Mouse (Mus musculus) olfactory bulb, adult 2 months (tissue): ENCODE results near the gene Lifr. TPM values are rescaled to one million over a fixed set of nuclear protein-coding genes. Genes with fewer than 3 reads are reported as not detected.

Experiments
- H3K27ac ChIP-seq: fragments of 200-500 bp; 2 replicates; pipeline ENCODE4 v1.5.1; 2012; ENCODE audit warnings: low read depth, low read length; ENCODE audit not compliant: insufficient read depth
- H3K4me1 ChIP-seq: fragments of 200-500 bp; 2 replicates; pipeline ENCODE4 v1.6.1; 2012; ENCODE audit warnings: low read length; ENCODE audit not compliant: control insufficient read depth, insufficient read depth
- H3K4me3 ChIP-seq: fragments of 200-500 bp; 2 replicates; pipeline ENCODE4 v1.5.1; 2012; ENCODE audit warnings: mild to moderate bottlenecking, low read depth, low read length, moderate library complexity; ENCODE audit not compliant: insufficient read depth
- CTCF ChIP-seq: fragments of 200-500 bp; IDR thresholded peaks from 2 replicates; pipeline ENCODE4 v1.5.1; 2012; ENCODE audit warnings: low read depth, mild to moderate bottlenecking, low read length, moderate library complexity; ENCODE audit not compliant: insufficient read depth
- POLR2A ChIP-seq: fragments of 200-500 bp; IDR thresholded peaks from 2 replicates; pipeline ENCODE4 v1.6.1; 2012; ENCODE audit warnings: mild to moderate bottlenecking, low read depth, low read length, moderate library complexity; ENCODE audit not compliant: insufficient read depth
- WGBS: fragments of 180-500 bp; shearing (Covaris S2); methylation state at CpG from one replicate; pipeline ENCODE4 v1.1.7; 2018; 5-methylcytosine and 5-hydroxymethylcytosine counted together
- polyA plus RNA-seq: library from polyadenylated mRNA; stranded (reverse); fragments of >200 nt; gene quantifications from 2 replicates; pipeline ENCODE4 v1.2.4, GENCODE M21; 2012; ENCODE audit warnings: low replicate concordance; ENCODE audit not compliant: missing spikeins, insufficient read depth, insufficient read length

The Lifr gene
- polyA plus RNA-seq, 1 experiment: not detected

GRCm38 (mm10) chr15:7180576-7180975 lies 90.2 kb downstream of the Lifr start:
- H3K4me1 ChIP-seq: peaks cover 3% of the 10 kb centered on the region; the same call in 1 of the 2 replicates
- no peak overlapping the region for H3K4me3 ChIP-seq
- TF ChIP-seq CTCF (no peak), POLR2A (no peak)
- H3K27ac ChIP-seq: no peak overlapping the region
- WGBS: 75% methylated on average over 6 of the region's 6 CpGs

DNA sequence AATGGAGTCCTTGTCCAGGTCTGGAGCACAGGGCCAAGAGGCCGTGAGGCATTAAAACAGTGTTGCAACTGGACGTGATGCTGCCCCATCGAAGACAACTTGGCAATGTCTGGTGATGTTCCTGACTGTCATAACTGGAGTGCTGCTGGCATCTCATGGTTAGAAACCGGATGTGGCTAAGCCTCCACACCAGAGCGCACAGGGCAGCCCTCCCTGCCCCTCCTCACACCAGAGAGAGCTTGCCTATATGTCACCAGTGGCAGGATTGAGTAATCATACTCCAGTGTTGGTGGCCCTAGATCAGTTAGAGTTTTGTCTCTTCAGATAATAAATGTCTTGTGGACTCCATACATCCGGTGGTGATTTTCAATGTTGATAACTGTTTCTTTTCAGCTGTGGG lies 97.3 kb downstream of the Lifr start:
- WGBS: 88% methylated on average over 6 of the region's 6 CpGs
- no peaks in the 10 kb centered on the region; the same call in 1 of the 2 replicates for H3K4me1 ChIP-seq
- no peak overlapping the region for H3K27ac ChIP-seq
- no peak overlapping the region for H3K4me3 ChIP-seq
- TF ChIP-seq POLR2A: no peak

DNA sequence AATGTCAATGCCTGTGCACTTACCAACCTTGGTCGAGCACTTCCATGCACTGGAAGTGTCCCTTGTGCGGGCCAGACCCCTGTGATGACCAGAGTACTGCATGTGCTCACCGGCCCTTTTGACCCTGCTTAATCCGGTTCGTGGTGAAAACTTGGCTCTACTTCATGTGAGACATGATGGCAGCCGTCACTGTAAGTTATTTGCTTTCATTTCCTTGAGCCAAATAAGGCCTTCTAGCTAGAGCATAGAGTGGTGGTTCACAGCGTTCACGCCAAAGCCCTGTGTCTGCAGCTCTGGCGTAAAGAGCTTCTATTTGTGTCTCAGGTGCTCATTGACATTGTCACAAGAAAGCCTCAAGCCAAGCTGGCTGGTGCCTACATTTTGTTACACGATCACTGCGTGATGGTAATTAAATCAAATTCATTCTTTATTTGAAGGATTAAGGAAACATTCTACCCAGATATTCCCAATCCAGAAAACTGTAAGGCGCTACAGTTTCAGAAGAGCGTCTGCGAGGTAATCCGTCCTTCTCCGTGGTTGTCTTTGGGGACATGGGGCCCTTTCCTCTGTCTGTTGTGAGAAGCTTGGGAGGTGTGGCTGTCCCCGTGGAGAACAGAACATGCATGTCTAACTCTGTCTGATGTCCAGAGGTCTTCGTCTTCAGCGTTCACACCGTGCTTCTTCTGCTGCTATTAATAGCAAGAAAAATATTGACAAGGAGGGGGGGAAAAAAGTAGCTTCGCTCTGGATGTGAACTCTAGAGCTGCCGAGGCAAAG lies 99.5 kb downstream of the Lifr start:
- no peak overlapping the region for H3K27ac ChIP-seq
- no peaks in the 10 kb centered on the region; the same call in 1 of the 2 replicates for H3K4me1 ChIP-seq
- TF ChIP-seq CTCF (no peak), POLR2A (no peak)
- no peak overlapping the region for H3K4me3 ChIP-seq
- 91% methylated on average over 22 of the region's 22 CpGs for WGBS

DNA sequence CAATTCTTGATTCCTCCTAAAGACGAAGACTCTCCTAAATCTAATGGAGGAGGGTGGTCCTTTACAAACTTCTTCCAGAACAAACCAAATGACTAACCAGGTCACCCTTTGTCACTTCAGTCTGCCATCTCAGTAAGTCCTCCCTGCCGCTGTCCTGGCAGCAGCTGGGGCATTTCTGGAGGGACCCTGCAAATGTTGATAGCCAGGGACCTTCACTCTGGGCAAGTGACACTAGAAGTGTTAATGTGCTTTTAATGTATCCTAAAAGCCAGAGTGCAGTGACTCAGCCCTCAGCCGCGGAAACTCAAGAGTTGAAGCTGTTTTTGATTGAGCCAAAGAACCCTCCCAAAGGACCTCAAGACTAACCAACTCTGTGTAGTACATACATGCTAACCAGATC lies 100.7 kb downstream of the Lifr start:
- TF ChIP-seq POLR2A (no peak), CTCF (no peak)
- no peak overlapping the region for H3K27ac ChIP-seq
- H3K4me3 ChIP-seq: no peak overlapping the region
- H3K4me1 ChIP-seq: no peaks in the 10 kb centered on the region; the same call in 1 of the 2 replicates
- WGBS: 93% methylated on average over 4 of the region's 4 CpGs

DNA sequence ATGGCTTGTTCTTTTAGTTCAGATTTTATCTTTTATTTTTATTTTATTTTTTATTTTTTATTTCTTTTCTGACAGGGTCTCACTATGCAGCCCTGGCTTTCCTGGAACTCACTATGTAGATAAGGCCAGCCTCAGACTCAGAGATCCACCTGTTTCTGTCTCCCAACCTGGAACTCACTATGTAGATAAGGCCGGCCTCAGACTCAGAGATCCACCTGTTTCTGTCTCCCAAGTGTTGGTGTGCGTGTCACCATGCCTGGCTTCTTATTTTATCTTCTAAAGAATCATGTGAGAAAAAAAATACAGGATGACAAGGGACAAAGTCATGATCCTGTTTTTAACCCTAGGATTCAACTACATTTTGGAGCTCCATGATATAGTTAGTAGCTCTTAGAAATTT lies 102.2 kb downstream of the Lifr start:
- TF ChIP-seq POLR2A: no peak
- no peak for TF ChIP-seq CTCF
- WGBS: 92% methylated on average over 2 of the region's 2 CpGs
- no peak overlapping the region for H3K27ac ChIP-seq
- H3K4me1 ChIP-seq: no peaks in the 10 kb centered on the region; the same call in 1 of the 2 replicates
- no peak overlapping the region for H3K4me3 ChIP-seq

DNA sequence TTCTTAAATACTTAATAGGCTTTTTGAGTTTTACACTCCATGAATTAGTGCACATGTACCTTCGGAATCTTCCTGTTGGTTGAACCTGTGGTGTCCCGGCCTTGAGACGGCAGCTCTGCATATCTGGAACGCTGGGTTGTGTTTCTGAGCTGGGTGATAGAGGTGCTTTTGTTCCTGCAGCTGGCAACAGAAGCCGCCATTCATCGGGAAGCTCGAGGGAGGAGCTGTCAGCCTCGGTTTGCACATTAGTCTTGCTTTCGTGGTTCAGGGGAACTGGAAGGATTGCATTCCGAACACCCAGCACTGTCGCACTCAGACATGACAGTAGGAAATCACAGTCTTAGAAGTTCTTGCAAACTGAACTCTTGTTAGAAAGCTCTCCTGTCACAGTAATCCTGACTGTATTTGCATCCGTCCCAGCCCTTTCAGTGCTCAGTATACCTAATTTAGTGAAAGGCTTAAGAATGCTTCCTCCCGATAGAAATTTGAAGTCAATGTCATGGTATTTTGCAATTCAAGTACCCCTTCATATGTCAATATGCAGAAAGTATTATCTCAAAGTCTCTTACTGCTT lies 103.8 kb downstream of the Lifr start:
- 30% methylated on average over 13 of the region's 13 CpGs for WGBS

DNA sequence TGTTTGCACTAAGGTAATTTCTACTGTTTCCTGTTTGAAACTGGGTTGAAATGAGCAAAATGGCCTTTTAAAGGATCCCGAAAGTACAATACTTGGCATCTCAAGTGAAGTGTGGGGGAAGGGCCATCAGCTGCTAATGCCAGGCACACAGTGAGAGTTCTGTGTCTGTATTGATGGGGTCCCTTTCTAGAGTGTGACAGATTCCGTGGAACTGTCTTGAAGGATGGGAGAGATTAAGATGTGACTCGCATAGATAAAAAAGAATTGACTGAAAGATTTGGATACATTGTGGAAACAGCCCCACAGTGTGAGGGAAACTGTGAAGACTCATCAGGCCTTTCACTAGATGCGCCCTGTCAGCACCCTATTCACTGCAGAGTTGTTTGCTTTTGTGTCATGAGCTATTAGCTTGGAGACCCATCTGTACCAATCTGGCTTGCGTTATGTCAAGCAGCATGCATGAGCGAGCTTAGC lies 104.4 kb downstream of the Lifr start:
- WGBS: 72% methylated on average over 6 of the region's 6 CpGs
- peaks cover 4% of the 10 kb centered on the region for H3K4me1 ChIP-seq

More for the DNA sequence above, 103.8 kb downstream of the Lifr start:
- Histone ChIP-seq H3K4me3 (no peak overlapping the region), H3K4me1 (peaks cover 4% of the 10 kb centered on the region), H3K27ac (no peak overlapping the region)
- no peak for TF ChIP-seq CTCF
- no peak for TF ChIP-seq POLR2A

GRCm38 (mm10) chr15:7197652-7198445 lies 107.4 kb downstream of the Lifr start:
- no peak overlapping the region for H3K27ac ChIP-seq
- TF ChIP-seq CTCF (no peak), POLR2A (no peak)
- H3K4me3 ChIP-seq: no peak overlapping the region
- peaks cover 13% of the 10 kb centered on the region for H3K4me1 ChIP-seq
- WGBS: 71% methylated on average over 3 of the region's 3 CpGs

More for the DNA sequence above, 104.4 kb downstream of the Lifr start:
- no peak overlapping the region for H3K27ac ChIP-seq
- TF ChIP-seq POLR2A: no peak
- no peak for TF ChIP-seq CTCF
- H3K4me3 ChIP-seq: no peak overlapping the region

- WGBS: 52% methylated on average over 2 of the region's 2 CpGs
- H3K4me3 ChIP-seq: no peak overlapping the region
- no peak for TF ChIP-seq CTCF
- TF ChIP-seq POLR2A: no peak
- no peak overlapping the region for H3K27ac ChIP-seq
- peaks cover 13% of the 10 kb centered on the region for H3K4me1 ChIP-seq
Measured at GRCm38 (mm10) chr15:7198816-7199215, 108.4 kb downstream of the Lifr start.
